Mouse (Mus musculus) spleen, adult 2 months (tissue): ENCODE measurements around the gene Ptprm.

Experiments used
- CTCF ChIP-seq: fragments of 200-500 bp; IDR thresholded peaks from 2 replicates; pipeline ENCODE4 v1.5.1; 2011; ENCODE audit warnings: mild to moderate bottlenecking, inconsistent platforms; ENCODE audit not compliant: insufficient read depth, insufficient read length, insufficient replicate concordance; ENCODE audit errors: extremely low read depth
- POLR2A ChIP-seq: fragments of 200-500 bp; IDR thresholded peaks from 2 replicates; pipeline ENCODE4 v1.6.1; 2011; ENCODE audit warnings: low read depth, low read length, inconsistent platforms

DNA sequence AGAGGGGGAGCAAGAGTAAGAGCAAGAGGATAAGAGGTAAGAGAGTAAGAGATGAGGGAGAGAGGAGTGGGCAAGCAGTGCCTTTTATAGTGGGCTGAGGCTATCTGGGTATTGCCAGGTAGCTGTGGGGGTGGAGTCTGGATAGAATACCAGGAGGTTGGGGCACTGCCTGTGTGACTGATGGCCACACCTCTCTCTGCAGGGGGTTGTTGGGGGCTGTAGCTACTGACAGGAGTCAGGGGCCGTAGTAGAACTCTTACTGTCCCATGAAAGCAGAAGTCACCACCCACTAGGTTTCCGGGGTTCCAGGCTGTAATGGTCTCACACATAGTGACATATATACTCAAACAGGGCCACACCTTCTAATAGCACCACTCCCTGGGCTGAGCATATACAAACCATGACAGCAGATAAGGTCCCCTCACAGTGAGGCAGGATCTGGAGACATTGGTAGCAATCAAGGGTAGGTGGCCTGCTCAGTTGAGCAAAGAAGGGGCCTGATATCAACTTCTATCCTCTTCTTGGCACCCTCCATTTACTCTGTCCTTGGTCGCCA, 689.0 kb downstream of the Ptprm start:
- TF ChIP-seq CTCF: no peak
- TF ChIP-seq POLR2A: no peak
